Mouse (Mus musculus) lung, adult 2 months (tissue): ENCODE results near the gene Serf2.
A peak's percentile ranks its signal among the peaks of the same experiment; 100 is the strongest.

Experiments used
- CTCF ChIP-seq: fragments of 200-500 bp; IDR thresholded peaks from 2 replicates; pipeline ENCODE4 v1.5.1; 2011; ENCODE audit warnings: mild to moderate bottlenecking, low read length, control low read depth; ENCODE audit not compliant: insufficient read depth
- POLR2A ChIP-seq: fragments of 200-500 bp; IDR thresholded peaks from 2 replicates; pipeline ENCODE4 v1.6.1; 2011; ENCODE audit warnings: low read depth, mild to moderate bottlenecking, control low read depth, low read length, borderline replicate concordance; ENCODE audit errors: extremely low read depth

- no peak for TF ChIP-seq CTCF
- peak; percentile 89 for TF ChIP-seq POLR2A
Observed at GRCm38 (mm10) chr2:121413387-121414042, 35.5 kb upstream of the Serf2 start, which contains the start of the genes Pdia3 and Catsper2.
